Mouse (Mus musculus) central nervous system, embryonic 18 days (tissue): ENCODE measurements around the gene Hsd3b1. TPM values are rescaled to one million over a fixed set of nuclear protein-coding genes. Genes with fewer than 3 reads are reported as not detected.

ENCODE experiments used
- polyA plus RNA-seq: library from polyadenylated mRNA; depleted of rRNA; stranded (reverse); fragments of >200 nt; gene quantifications from 2 replicates; pipeline ENCODE4 v1.2.3, GENCODE M21; 2012; rRNA removed

The Hsd3b1 gene
- not detected in 2 replicates for polyA plus RNA-seq

DNA sequence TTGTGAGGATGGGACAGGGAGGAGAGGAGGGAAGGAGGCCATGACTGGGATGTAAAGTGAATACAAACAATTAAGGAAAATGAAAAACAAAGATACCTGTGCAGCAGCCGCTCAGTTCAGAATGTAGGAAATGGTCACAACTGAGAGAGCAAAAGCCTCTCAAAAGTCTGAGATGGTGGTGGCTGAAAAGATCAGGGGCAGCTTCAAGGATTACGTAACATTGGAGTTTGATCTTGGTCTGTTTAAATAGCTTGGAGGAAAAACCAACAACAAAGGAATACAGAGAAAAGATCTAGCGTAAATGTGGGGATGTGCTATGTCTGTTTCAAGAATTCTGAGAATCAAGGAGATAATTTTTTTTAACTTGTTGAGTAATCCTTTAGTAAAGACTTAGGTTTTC lies at the start of gene Hsd3b1:
Gene Hsd3b1 (minus strand): TSS at position 219 of the 400 bp plus-strand sequence.

DNA sequence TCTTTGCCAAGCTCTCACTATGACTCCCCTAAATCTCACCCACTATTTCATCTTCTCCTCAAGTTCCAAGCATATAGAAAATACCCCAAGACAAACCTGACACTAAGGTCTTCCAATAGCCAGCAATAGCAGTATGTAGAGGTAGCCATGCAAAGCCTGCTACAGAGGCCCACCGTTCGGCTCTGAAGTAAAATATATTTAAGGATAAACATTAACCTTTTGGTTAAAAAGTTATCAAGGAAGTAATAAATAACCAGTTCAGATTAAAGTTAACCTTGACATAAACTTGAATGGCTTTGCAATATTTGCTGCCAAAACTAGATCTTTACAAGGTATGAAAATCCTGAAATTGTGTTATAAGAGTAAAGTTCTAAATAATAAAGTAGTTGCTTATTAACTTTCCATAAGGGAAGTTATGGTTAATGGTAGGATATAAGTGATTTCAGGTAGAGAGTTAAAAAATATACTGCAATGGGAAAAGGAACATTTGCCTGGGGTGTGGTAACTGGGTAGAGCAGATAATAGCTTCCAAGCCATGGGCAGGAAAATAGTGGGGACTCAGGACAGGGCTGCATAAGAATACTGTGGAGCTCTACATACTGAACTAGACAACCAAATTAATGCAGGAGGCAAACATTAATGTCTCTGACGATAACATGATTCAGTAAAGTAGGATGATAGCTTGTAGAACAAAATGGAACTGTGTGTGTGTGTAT lies 33.6 kb upstream of the Hsd3b1 start, which contains the start of gene Hao2:
Gene Hao2 (minus strand): TSS at position 183 of the 716 bp plus-strand sequence.

DNA sequence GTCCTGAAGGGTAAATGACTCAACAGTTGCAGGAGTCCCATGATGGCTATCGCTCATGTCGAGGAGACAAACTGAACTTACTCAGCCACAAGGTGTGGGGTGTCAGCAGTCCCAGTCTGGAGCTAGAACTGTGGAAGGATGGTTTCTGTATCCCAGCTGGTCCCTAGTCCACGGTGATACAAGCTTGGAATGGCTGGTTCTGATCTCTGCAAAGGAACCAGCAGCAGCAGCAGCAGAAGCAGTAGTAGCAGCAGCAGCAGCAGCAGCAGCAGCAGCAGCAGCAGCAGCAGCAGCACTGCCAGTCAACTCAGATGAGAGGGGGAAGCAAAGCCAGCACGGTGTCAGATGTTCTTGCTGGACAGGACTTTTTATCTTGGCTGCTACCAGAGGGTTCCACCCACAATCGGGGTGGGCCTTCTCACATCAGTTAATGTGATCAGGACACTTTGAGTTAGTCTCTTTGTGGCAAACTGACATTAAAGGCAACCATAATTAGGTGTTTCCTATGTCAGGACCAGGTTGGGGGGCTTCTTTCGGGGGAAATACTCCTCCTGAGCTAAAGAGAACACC lies 45.4 kb downstream of the Hsd3b1 start, which contains the start of gene Hsd3b6:
Gene Hsd3b6 (minus strand): TSS at position 343 of the 570 bp plus-strand sequence.

Other genes starting within 250 kb of the Hsd3b1 start
- not detected in 2 replicates for gene Hsd3b5, start 229.5 kb downstream of the Hsd3b1 start, polyA plus RNA-seq
- gene Hsd3b2, start 135.3 kb downstream of the Hsd3b1 start, polyA plus RNA-seq, result 0.07 and 0.08 TPM in 2 replicates
- not detected in 2 replicates for gene Hsd3b3, start 96.7 kb downstream of the Hsd3b1 start, polyA plus RNA-seq
- not detected in 2 replicates for gene Hsd3b6, start 45.4 kb downstream of the Hsd3b1 start, polyA plus RNA-seq
- gene Hao2, start 33.4 kb upstream of the Hsd3b1 start, polyA plus RNA-seq, result not detected in 2 replicates